Mouse (Mus musculus) liver, embryonic 12.5 days (tissue): ENCODE measurements around the gene Mat2a. TPM values are rescaled to one million over a fixed set of nuclear protein-coding genes. Genes with fewer than 3 reads are reported as not detected.
"Not testable (repeated sequence)": the region's sequence is repeated elsewhere in the genome, so short reads cannot be mapped to it uniquely, and the experiment has no call there.

Experiments used
- ATAC-seq: fragments of 200-750 bp; cut with Nextera tagmentation; 2 replicates; pipeline ENCODE4 v1.8.0; 2017; ENCODE audit warnings: moderate number of reproducible peaks, mild to moderate bottlenecking, moderate library complexity
- H3K27ac ChIP-seq: fragments of 300-500 bp; sonication (generic); 2 replicates; pipeline ENCODE4 v1.5.1; 2016; ENCODE audit warnings: mild to moderate bottlenecking
- H3K27me3 ChIP-seq: fragments of 300-500 bp; sonication (generic); replicated peaks from 2 replicates; pipeline ENCODE4 v1.6.1; 2016; ENCODE audit warnings: mild to moderate bottlenecking, moderate library complexity
- H3K36me3 ChIP-seq: fragments of 300-500 bp; sonication (generic); 2 replicates; pipeline ENCODE4 v1.6.1; 2016; ENCODE audit warnings: mild to moderate bottlenecking, moderate library complexity
- H3K4me1 ChIP-seq: fragments of 300-500 bp; sonication (generic); 2 replicates; pipeline ENCODE4 v1.6.1; 2016
- H3K4me2 ChIP-seq: fragments of 300-500 bp; sonication (generic); 2 replicates; pipeline ENCODE4 v1.6.1; 2016; ENCODE audit warnings: mild to moderate bottlenecking, moderate library complexity
- H3K4me3 ChIP-seq: fragments of 300-500 bp; sonication (generic); 2 replicates; pipeline ENCODE4 v1.5.1; 2016; ENCODE audit warnings: mild to moderate bottlenecking, moderate library complexity
- H3K9ac ChIP-seq: fragments of 300-500 bp; sonication (generic); 2 replicates; pipeline ENCODE4 v1.6.1; 2016; ENCODE audit warnings: mild to moderate bottlenecking, moderate library complexity
- H3K9me3 ChIP-seq: fragments of 300-500 bp; sonication (generic); replicated peaks from 2 replicates; pipeline ENCODE4 v1.6.1; 2016; ENCODE audit warnings: mild to moderate bottlenecking, moderate library complexity
- WGBS: fragments of 180-500 bp; shearing (Covaris S2); methylation state at CpG from one replicate; pipeline ENCODE4 v1.1.7; 2016; ENCODE audit not compliant: insufficient replicate concordance; 5-methylcytosine and 5-hydroxymethylcytosine counted together
- polyA plus RNA-seq: library from polyadenylated mRNA; unstranded; fragments of >200 nt; fragmentation: Nextera tagmentation; extraction: Ambion mirVana; gene quantifications from 2 replicates; pipeline ENCODE4 v1.2.1, GENCODE M21; 2016

Gene Mat2a
- polyA plus RNA-seq, 1 experiment from 2014 or later = 318 TPM

- H3K9me3 ChIP-seq = no peaks in the 10 kb centered on the region
- 72% methylated on average over 3 of the region's 3 CpGs for WGBS
- H3K9ac ChIP-seq = no peak overlapping the region
- no peaks in the 10 kb centered on the region for H3K36me3 ChIP-seq
- ATAC-seq = no peak
- peaks cover 39% of the 10 kb centered on the region for H3K4me1 ChIP-seq
- no peak overlapping the region for H3K4me3 ChIP-seq
- H3K27ac ChIP-seq = peak overlapping the region; percentile 76
- no peak overlapping the region for H3K4me2 ChIP-seq
- 0 out of 2 replicates have a peak, but pooled peaks cover 6% of the 10 kb centered on the region for H3K27me3 ChIP-seq
These were observed 14.2 kb upstream of the Mat2a start for GRCm38 (mm10) chr6:72453578-72453977.

DNA sequence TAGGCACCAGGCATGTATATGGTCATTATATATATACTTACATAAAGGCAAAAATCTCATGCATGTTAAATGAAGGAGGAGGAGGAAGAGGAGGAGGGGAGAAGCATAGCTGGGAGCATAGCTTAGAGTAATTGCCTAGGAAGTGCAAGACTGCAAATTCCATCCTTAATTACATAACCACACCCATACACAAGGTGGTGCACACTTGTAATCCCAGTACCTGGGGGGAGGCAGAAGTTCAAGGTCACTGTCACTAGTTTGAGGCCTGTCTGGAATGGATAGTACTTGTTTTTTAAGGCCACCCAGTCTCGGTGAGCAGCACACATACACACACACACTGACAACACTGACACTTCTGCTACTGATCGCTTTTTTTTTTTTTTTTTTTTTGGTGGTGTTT, 13.0 kb upstream of the Mat2a start:
- no peaks in the 10 kb centered on the region for H3K9me3 ChIP-seq
- H3K9ac ChIP-seq = no peak overlapping the region
- H3K27ac ChIP-seq = no peak overlapping the region
- ATAC-seq = no peak
- 0 out of 2 replicates have a peak, but pooled peaks cover 6% of the 10 kb centered on the region for H3K27me3 ChIP-seq
- H3K4me1 ChIP-seq = peaks cover 45% of the 10 kb centered on the region
- H3K4me2 ChIP-seq = no peak overlapping the region
- H3K4me3 ChIP-seq = no peak overlapping the region
- H3K36me3 ChIP-seq = no peaks in the 10 kb centered on the region
- 87% methylated on average over 2 of the region's 2 CpGs for WGBS

DNA sequence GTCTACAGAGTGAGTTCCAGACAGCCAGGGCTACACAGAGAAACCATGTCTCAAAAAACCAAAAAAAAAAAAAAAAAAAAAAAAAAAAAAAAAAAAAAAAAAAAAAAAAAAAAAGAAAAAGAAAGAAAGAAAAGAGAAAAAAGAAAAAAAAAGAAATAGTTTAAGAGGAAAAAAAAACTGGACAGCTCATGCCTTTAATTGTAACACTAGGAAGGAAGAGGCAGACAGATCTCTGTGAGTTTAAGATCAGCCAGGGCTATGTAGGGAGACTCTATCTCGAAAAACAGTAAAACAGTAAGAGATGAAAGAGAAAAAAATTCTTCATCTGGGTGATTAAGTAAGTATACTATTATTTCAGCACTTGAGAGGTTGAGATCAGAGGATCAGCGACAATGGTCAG, 12.4 kb upstream of the Mat2a start:
- peaks cover 45% of the 10 kb centered on the region for H3K4me1 ChIP-seq
- H3K27me3 ChIP-seq, ATAC-seq, H3K4me3 ChIP-seq, H3K36me3 ChIP-seq, H3K9ac ChIP-seq, H3K9me3 ChIP-seq, H3K4me2 ChIP-seq, H3K27ac ChIP-seq: not testable (repeated sequence)
- WGBS = 67% methylated on average over 2 of the region's 2 CpGs

DNA sequence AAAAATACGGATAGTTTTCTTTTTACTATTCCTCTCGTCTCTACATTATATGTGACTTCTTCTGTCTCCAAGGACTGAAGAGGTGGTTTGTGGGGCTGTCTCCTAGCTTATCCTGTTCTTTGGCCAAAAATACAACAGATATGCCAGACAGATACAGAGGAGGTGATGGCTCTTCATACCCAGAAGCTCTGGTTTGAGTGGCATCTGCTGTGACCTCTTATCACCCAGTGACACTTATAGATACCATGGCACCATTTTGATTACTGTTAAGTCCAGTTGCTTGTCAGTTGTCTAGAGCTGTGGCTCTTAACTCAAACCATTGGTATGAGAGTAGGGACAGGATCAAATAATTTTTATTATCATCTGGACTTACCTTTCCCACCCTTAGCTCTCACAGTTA, 8.1 kb upstream of the Mat2a start:
- Histone ChIP-seq H3K36me3 (no peaks in the 10 kb centered on the region), H3K9ac (no peak overlapping the region), H3K4me3 (no peak overlapping the region), H3K9me3 (no peaks in the 10 kb centered on the region), H3K27ac (no peak overlapping the region), H3K27me3 (0 out of 2 replicates have a peak, but pooled peaks cover 6% of the 10 kb centered on the region), H3K4me1 (peaks cover 13% of the 10 kb centered on the region), H3K4me2 (no peak overlapping the region)
- peak; percentile 59; the same call in 1 of the 2 replicates for ATAC-seq
- WGBS = 63% methylated on average over 2 of the region's 2 CpGs

DNA sequence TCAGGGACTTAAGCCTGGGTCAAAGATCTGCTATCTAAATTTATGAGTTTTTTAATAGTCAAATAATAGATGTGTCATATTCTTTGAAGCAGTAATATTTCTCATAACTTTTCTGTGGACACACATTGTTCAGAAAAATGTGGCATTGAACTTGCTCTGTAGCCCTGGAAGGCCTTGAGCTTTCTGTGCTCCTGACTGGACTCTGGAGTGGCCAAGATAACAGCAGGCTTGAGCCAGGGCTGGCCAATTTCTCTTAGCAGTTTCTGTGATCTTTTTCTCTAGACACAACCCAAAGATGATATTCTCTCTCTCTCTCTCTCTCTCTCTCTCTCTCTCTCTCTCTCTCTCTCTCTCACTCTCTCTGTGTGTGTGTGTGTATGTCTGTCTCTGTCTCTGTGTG, 5.7 kb upstream of the Mat2a start:
- Histone ChIP-seq H3K4me2 (no peak overlapping the region), H3K27ac (no peak overlapping the region), H3K27me3 (0 out of 2 replicates have a peak, but pooled peaks cover 6% of the 10 kb centered on the region), H3K4me1 (peaks cover 29% of the 10 kb centered on the region), H3K9me3 (no peaks in the 10 kb centered on the region), H3K4me3 (no peak overlapping the region), H3K9ac (no peak overlapping the region), H3K36me3 (no peaks in the 10 kb centered on the region)
- ATAC-seq = no peak

- peaks cover 3% of the 10 kb centered on the region for H3K36me3 ChIP-seq
- H3K4me1 ChIP-seq = peaks cover 30% of the 10 kb centered on the region
- no peaks in the 10 kb centered on the region for H3K27me3 ChIP-seq
- no peak overlapping the region for H3K27ac ChIP-seq
- no peak overlapping the region for H3K9ac ChIP-seq
- no peaks in the 10 kb centered on the region for H3K9me3 ChIP-seq
- WGBS = 76% methylated on average over 1 of the region's 1 CpGs
- no peak for ATAC-seq
- H3K4me2 ChIP-seq = no peak overlapping the region
- H3K4me3 ChIP-seq = no peak overlapping the region
These were observed 3.7 kb upstream of the Mat2a start for GRCm38 (mm10) chr6:72442921-72443604.

DNA sequence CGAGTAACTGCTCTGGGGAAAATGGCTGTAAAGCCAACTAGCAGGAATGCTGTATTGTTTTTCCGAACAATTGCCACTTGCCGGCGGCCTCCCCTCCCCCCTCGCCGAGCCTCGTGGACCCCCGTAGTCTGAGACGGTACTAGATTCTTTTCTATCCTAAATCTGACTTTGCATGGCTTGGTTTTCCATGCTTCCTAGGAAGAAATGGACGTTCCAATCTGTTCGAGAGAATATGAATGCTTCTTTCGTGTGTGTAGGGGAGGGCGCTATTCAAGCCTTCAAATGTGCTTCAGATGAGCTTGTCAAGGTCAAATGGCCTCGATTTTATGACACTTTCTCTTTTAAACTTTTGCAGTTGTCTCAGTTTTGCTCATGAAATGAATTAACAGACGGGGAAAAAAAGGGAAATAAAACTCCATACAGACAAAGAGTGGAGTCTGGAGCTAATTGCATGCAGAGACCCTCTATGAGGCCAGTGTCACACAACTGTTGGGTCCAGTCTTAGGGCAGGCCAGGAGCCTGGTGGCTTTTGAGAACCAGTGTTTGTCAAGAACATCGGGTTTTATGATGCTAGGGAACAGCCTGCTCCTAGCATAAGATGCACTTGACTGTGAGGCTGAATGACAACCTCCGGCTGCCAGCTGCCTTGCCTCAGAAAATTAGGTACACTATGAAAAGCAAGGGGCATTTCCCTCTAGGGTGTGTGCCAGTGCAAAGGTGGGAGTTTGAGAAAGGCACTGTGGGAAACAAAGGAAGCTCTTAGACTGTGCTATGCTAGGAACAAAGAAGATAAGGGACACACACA, 1.0 kb upstream of the Mat2a start:
- peak; percentile 16; the same call in 1 of the 2 replicates for ATAC-seq
- WGBS = 8% methylated on average over 17 of the region's 17 CpGs

GRCm38 (mm10) chr6:72438862-72439354, 450 bp downstream of the Mat2a start:
- H3K36me3 ChIP-seq = peaks cover 43% of the 10 kb centered on the region
- ATAC-seq = peak; percentile 48
- peak overlapping the region; percentile 79 for H3K4me2 ChIP-seq
- H3K9ac ChIP-seq = peak overlapping the region; percentile 95
- H3K27ac ChIP-seq = peak overlapping the region; percentile 94
- under 1% methylated on average over 57 of the region's 57 CpGs for WGBS
- H3K4me3 ChIP-seq = peak overlapping the region; percentile 88
- H3K27me3 ChIP-seq = no peaks in the 10 kb centered on the region
- peaks cover 48% of the 10 kb centered on the region for H3K4me1 ChIP-seq
- H3K9me3 ChIP-seq = no peaks in the 10 kb centered on the region

More for the DNA sequence above, 1.0 kb upstream of the Mat2a start:
- Histone ChIP-seq H3K9ac (peak overlapping the region; percentile 95), H3K4me3 (peak overlapping the region; percentile 88), H3K4me2 (peak overlapping the region; percentile 79), H3K9me3 (no peaks in the 10 kb centered on the region), H3K27ac (peak overlapping the region; percentile 94), H3K4me1 (peaks cover 44% of the 10 kb centered on the region), H3K27me3 (no peaks in the 10 kb centered on the region), H3K36me3 (peaks cover 28% of the 10 kb centered on the region)

- 3% methylated on average over 5 of the region's 5 CpGs for WGBS
- no peaks in the 10 kb centered on the region for H3K27me3 ChIP-seq
- peak overlapping the region; percentile 94 for H3K27ac ChIP-seq
- peak overlapping the region; percentile 95 for H3K9ac ChIP-seq
- peaks cover 48% of the 10 kb centered on the region for H3K4me1 ChIP-seq
- H3K36me3 ChIP-seq = peaks cover 50% of the 10 kb centered on the region
- H3K4me2 ChIP-seq = peak overlapping the region; percentile 79
- no peak for ATAC-seq
- H3K4me3 ChIP-seq = peak overlapping the region; percentile 88
- no peaks in the 10 kb centered on the region for H3K9me3 ChIP-seq
These were observed 1.1 kb downstream of the Mat2a start for GRCm38 (mm10) chr6:72438226-72438625.

GRCm38 (mm10) chr6:72432153-72432552, 7.2 kb downstream of the Mat2a start:
- Histone ChIP-seq H3K36me3 (peaks cover 91% of the 10 kb centered on the region), H3K9me3 (no peaks in the 10 kb centered on the region), H3K27me3 (no peaks in the 10 kb centered on the region), H3K9ac (no peak overlapping the region), H3K4me3 (no peak overlapping the region), H3K4me1 (peaks cover 21% of the 10 kb centered on the region), H3K27ac (no peak overlapping the region), H3K4me2 (no peak overlapping the region)
- WGBS = 80% methylated on average over 2 of the region's 2 CpGs
- no peak for ATAC-seq

- Histone ChIP-seq H3K4me3 (no peak overlapping the region), H3K9ac (no peak overlapping the region), H3K9me3 (no peaks in the 10 kb centered on the region), H3K27me3 (no peaks in the 10 kb centered on the region), H3K4me1 (peaks cover 12% of the 10 kb centered on the region; the same call in 1 of the 2 replicates), H3K27ac (0 out of 2 replicates have a peak overlapping the region, but pooled peaks have one; percentile 12), H3K36me3 (peaks cover 91% of the 10 kb centered on the region), H3K4me2 (no peak overlapping the region)
- ATAC-seq = peak; percentile 61
- 26% methylated on average over 5 of the region's 5 CpGs for WGBS
These were observed 8.1 kb downstream of the Mat2a start for GRCm38 (mm10) chr6:72430989-72431921.
